ENCODE assay signal across 8 mouse cellular contexts in the genomic region with DNA sequence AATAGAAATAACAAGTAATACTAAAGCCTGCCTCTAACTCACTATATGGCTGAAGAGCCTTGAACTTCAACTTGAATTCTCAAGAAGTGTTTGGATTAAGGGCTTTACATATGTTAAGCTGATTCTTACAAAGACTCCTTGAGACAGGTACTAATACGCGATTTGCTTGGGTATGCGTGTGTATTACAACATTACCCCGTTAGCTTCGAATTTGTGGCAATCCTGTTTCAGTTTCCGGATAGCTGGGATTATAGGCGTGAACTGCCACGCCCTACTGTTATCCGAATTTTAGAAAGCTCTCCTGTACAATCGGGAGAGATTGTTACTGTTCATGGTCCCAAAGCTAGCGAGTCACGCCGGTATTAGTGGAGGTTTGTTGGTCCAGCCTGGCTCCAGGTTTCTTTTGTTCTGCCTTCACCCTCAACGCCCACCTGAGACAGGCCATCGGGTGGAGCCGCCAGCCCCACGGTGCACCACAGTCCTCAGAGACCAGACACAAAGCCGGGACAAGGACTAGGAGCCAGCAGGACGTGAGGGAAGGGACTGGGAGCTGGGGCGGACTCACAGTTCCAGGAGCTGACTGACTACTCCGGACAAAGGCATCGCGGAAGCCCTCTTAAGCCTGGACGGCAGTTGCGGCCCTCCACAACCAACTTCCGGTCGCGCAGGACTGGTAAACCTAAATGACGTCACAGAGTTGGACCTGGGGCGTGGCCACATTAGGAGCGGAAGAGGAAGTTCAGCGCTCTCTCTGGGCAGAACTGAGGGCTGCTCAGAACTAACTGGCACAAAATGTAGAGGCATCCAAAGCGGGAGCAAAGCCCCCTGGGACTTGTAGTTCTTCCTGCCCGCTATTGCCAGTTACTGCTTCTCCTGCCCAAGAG. TPM values are rescaled to one million over a fixed set of nuclear protein-coding genes. Genes with fewer than 3 reads are reported as not detected.
DNase-seq lines count a peak whose midpoint lies in the region; ATAC-seq and TF ChIP-seq lines count a peak whose summit lies in the region.

A gene (minus strand): TSS at position 672 of the 884 bp plus-strand sequence.

- peak; percentile 100 for ATAC-seq in frontal cortex, adult (ENCODE audit: low TSS enrichment)
- ATAC-seq in lung, postnatal 0 days, result peak; percentile 99

- H3K4me2 ChIP-seq in lung, postnatal 0 days (replicated peaks; ENCODE audit: low read depth, low read length), result peak within 1 kb of the TSS; percentile 63

- H3K27me3 ChIP-seq in hindbrain, embryonic 10.5 days (ENCODE audit: insufficient read depth, poor library complexity, severe bottlenecking), result no peaks in the 10 kb centered on the region
- no peaks in the 10 kb centered on the region for H3K27me3 ChIP-seq in lung, postnatal 0 days (replicated peaks; ENCODE audit: insufficient read depth, low read length)

- H3K9ac ChIP-seq in lung, postnatal 0 days (replicated peaks; ENCODE audit: low read depth), result peak within 1 kb of the TSS; percentile 87

- H3K4me1 ChIP-seq in hindbrain, embryonic 10.5 days (replicated peaks), result peaks cover 22% of the 10 kb centered on the region
- peaks cover 5% of the 10 kb centered on the region; the same call in 1 of the 2 replicates for H3K4me1 ChIP-seq in lung, postnatal 0 days (ENCODE audit: insufficient read depth, low read depth, low read length)

- peak within 1 kb of the TSS; percentile 90 for H3K4me3 ChIP-seq in hindbrain, embryonic 10.5 days
- H3K4me3 ChIP-seq in lung, postnatal 0 days (ENCODE audit: low read depth, low read length), result peak within 1 kb of the TSS; percentile 75

- TF ChIP-seq CTCF in lung, postnatal 0 days (IDR thresholded peaks at IDR 0.05), result peak; percentile 51; the same call in 1 of the 2 replicates

- peak within 1 kb of the TSS; percentile 98 for H3K27ac ChIP-seq in hindbrain, embryonic 10.5 days
- H3K27ac ChIP-seq in lung, postnatal 0 days (ENCODE audit: low read length), result peak within 1 kb of the TSS; percentile 97

- peak; percentile 99 for DNase-seq in MN1 (ENCODE audit: low spot score)
- peak; percentile 97 for DNase-seq in cerebellum, adult 9-10 months
- DNase-seq in hindbrain, embryonic 10.5 days (ENCODE audit: low spot score), result peak; percentile 98
- peak; percentile 98 for DNase-seq in layer of hippocampus, adult 9-11 months
- DNase-seq in lung, postnatal 0 days (ENCODE audit: low spot score), result peak; percentile 100
- peak; percentile 91 for DNase-seq in ovary, postnatal 14 days (ENCODE audit: low spot score)
- peak; percentile 96 for DNase-seq in thymus, postnatal 14 days

- H3K9me3 ChIP-seq in hindbrain, embryonic 10.5 days, result no peaks in the 10 kb centered on the region
- H3K9me3 ChIP-seq in lung, postnatal 0 days (ENCODE audit: low read length), result no peaks in the 10 kb centered on the region

- TF ChIP-seq EP300 in lung, postnatal 0 days (IDR thresholded peaks at IDR 0.05), result peak; percentile 60

- H3K36me3 ChIP-seq in hindbrain, embryonic 10.5 days, result peaks cover 13% of the 10 kb centered on the region
- H3K36me3 ChIP-seq in lung, postnatal 0 days (ENCODE audit: insufficient read depth, low read length), result no peaks in the 10 kb centered on the region

- WGBS in hindbrain, embryonic 10.5 days, result under 1% methylated on average over 34 of the region's 34 CpGs
- under 1% methylated on average over 34 of the region's 34 CpGs for WGBS in lung, postnatal 0 days

RNA-seq across cellular contexts. Expression of the gene that starts here (rescaled TPM):
- 51.9 and 70.0 TPM in 2 replicates for polyA plus RNA-seq in hindbrain, embryonic 10.5 days (2016; fragmentation: Nextera tagmentation; extraction: Ambion mirVana)
- polyA plus RNA-seq in lung, postnatal 0 days (2015; fragmentation: Nextera tagmentation; extraction: Ambion mirVana), result 26.0 and 31.9 TPM in 2 replicates

Comparison
In these comparisons a context has a peak if more than half of its experiments do, and no peak if none do; other contexts are left out.
1. Peak in every context shown above with its lines: DNase-seq, ATAC-seq, H3K4me3 ChIP-seq and H3K27ac ChIP-seq.